10 mouse cellular contexts compared by ENCODE assay signal in the genomic region with DNA sequence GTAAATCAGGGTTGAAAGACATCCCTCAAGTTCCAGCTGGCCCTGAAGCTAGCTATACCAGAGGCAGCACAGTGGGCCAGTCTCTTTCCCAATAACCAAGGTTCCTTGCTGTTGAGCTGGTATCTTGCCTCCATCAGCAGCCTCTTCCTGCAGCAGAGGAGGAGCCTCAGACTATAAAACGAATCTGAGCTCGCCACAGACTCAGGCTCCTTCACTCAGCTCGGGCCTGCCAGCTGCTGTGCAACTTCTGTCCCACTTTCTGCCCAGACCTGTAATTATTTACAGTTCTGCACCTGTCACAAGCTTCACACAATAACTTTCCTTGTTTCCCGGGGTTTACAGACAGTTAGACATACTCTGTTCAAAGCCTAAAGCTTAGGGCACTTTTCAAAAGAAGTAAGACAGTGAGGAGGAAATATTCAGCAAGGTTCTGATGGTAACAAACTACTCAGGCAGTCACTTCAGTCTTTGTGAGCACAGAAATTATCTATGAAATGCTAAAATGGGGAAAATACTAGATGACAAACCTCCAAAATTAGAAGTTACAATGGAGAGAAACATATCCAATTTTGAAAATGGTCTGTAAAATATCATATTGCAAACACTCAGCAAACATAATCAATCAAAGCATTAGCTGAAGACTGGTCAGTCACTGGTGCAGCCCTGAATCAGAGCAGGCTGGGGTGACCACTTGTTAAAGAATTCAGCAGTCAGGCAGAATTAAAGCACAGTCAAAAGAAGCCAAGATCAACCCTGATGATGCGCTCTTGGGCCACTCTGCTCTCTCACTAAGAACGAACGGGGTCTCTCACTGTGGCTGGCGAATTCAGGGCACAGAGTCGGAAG.
DNase-seq lines count a peak whose midpoint lies in the region; ATAC-seq and TF ChIP-seq lines count a peak whose summit lies in the region.
"Had no signal": no experiment of that assay in that cellular context is flagged by ENCODE, and none has a peak within 500 bp of the region (broad histone marks: within the 10 kb centered on the region; RNA-seq: fewer than 3 reads in every experiment).

No protein-coding gene starts in this region.

- H3K4me3 ChIP-seq in gastrocnemius, adult 2 months: no peak overlapping the region
- H3K4me3 ChIP-seq in hindbrain, embryonic 15.5 days: no peak overlapping the region
- H3K4me3 ChIP-seq: erythroblast, embryonic 14.5 days had no signal

- no peak overlapping the region for H3K9ac ChIP-seq in hindbrain, embryonic 15.5 days

- no peak for TF ChIP-seq CTCF in gastrocnemius, adult 2 months (IDR thresholded peaks at IDR 0.05)

- no peak for ATAC-seq in hindbrain, embryonic 15.5 days (ENCODE audit: low FRiP score, low read depth)
- no peak for ATAC-seq in megakaryocyte, adult 5-6 weeks (ENCODE audit: poor library complexity, severe bottlenecking)
- ATAC-seq: lung, postnatal 0 days had no signal

- peaks cover 4% of the 10 kb centered on the region; the same call in 1 of the 2 replicates for H3K4me1 ChIP-seq in hindbrain, embryonic 15.5 days (replicated peaks)

- H3K9me3 ChIP-seq in hindbrain, embryonic 15.5 days: no peaks in the 10 kb centered on the region

- H3K27ac ChIP-seq in gastrocnemius, adult 2 months: 0 out of 2 replicates have a peak overlapping the region, but pooled peaks have one; percentile 3
- peak overlapping the region; percentile 11; the same call in 1 of the 2 replicates for H3K27ac ChIP-seq in hindbrain, embryonic 15.5 days (replicated peaks)

- peak; percentile 23 for DNase-seq in gastrocnemius, adult 2 months
- no peak for DNase-seq in gastrocnemius, postnatal 4 days (ENCODE audit: low spot score in 2 of 2)
- peak; percentile 17 to 19 for DNase-seq in right cerebral cortex, adult 2 months (ENCODE audit: low spot score in 2 of 2)
- DNase-seq in right cerebral cortex, postnatal 4 days: no peak
- peak; percentile 55 to 59 for DNase-seq in thymus, postnatal 10 days (ENCODE audit: low spot score in 2 of 2)
- DNase-seq in c-Kit-positive CD71-positive TER-119-positive erythroid progenitor cells, embryonic 14.5 days (ENCODE audit: low spot score): no peak

- no peak overlapping the region for H3K4me2 ChIP-seq in hindbrain, embryonic 15.5 days

- no peaks in the 10 kb centered on the region for H3K36me3 ChIP-seq in hindbrain, embryonic 15.5 days

- H3K27me3 ChIP-seq in hindbrain, embryonic 15.5 days: no peaks in the 10 kb centered on the region

- WGBS in hindbrain, embryonic 15.5 days: 61% methylated on average over 9 of the region's 9 CpGs

- intact Hi-C loops in gastrocnemius, adult 2 months (cut with DNase I): no loop called here

Comparison
In these comparisons a context has a peak if more than half of its experiments do, and no peak if none do; other contexts are left out.
1. DNase-seq: peak in gastrocnemius, adult 2 months (single experiment), right cerebral cortex, adult 2 months (2 of 2) and thymus, postnatal 10 days (2 of 2); none in gastrocnemius, postnatal 4 days (0 of 2), right cerebral cortex, postnatal 4 days (single experiment) and c-Kit-positive CD71-positive TER-119-positive erythroid progenitor cells, embryonic 14.5 days (single experiment).